In genomic region chr4:131854950-131855349, GRCm38 (mm10) we compare ENCODE assay signal across 21 mouse cellular contexts. TPM values are rescaled to one million over a fixed set of nuclear protein-coding genes. Genes with fewer than 3 reads are reported as not detected.
"Had no signal": no experiment of that assay in that cellular context is flagged by ENCODE, and none has a peak within 500 bp of the region (broad histone marks: within the 10 kb centered on the region; RNA-seq: fewer than 3 reads in every experiment).

No protein-coding gene starts in this region.

- H3K4me2 ChIP-seq: kidney, embryonic 15.5 days; lung, embryonic 14.5 days; midbrain, embryonic 12.5 days; midbrain, embryonic 15.5 days; neural tube, embryonic 13.5 days; stomach, embryonic 15.5 days had no signal

- H3K4me3 ChIP-seq: kidney, embryonic 15.5 days; left cerebral cortex, adult 2 months; midbrain, embryonic 12.5 days; midbrain, embryonic 15.5 days; myocyte; neural tube, embryonic 13.5 days; stomach, embryonic 15.5 days had no signal

- DNase-seq: kidney, adult 2 months; kidney, postnatal 10 days; kidney, postnatal 36 days; layer of hippocampus, postnatal 36 days; liver, postnatal 0 days; lung, embryonic 14.5 days; lung, postnatal 36 days; retina, postnatal 1 day; right cerebral cortex, postnatal 25 days; spleen, adult 18-20 months; thymus, postnatal 25 days had no signal

- H3K9me3 ChIP-seq: kidney, embryonic 15.5 days; midbrain, embryonic 12.5 days; midbrain, embryonic 15.5 days; neural tube, embryonic 13.5 days; stomach, embryonic 15.5 days had no signal

- H3K27me3 ChIP-seq: kidney, embryonic 15.5 days; midbrain, embryonic 12.5 days; midbrain, embryonic 15.5 days; neural tube, embryonic 13.5 days; stomach, embryonic 15.5 days had no signal

- H3K9ac ChIP-seq: kidney, embryonic 15.5 days; liver, embryonic 14.5 days; liver, postnatal 0 days; lung, embryonic 14.5 days; midbrain, embryonic 12.5 days; midbrain, embryonic 15.5 days; neural tube, embryonic 13.5 days; stomach, embryonic 15.5 days had no signal

- H3K36me3 ChIP-seq: stomach, embryonic 15.5 days had no signal

- ATAC-seq: liver, postnatal 0 days; lung, postnatal 0 days; midbrain, embryonic 15.5 days had no signal

- H3K27ac ChIP-seq: kidney, embryonic 15.5 days; left cerebral cortex, adult 2 months; liver, embryonic 14.5 days; midbrain, embryonic 12.5 days; midbrain, embryonic 15.5 days; neural tube, embryonic 13.5 days; stomach, embryonic 15.5 days had no signal

RNA-seq across cellular contexts. Expression of gene Ptpru, which starts 16.9 kb away (rescaled TPM):
- total RNA-seq: neutrophil, adult 5-6 weeks had no signal
